Mouse (Mus musculus) c-Kit-positive CD71-positive TER-119-negative erythroid progenitor cells, embryonic 14.5 days (primary cell): ENCODE results near the gene Thtpa.

Experiments
- DNase-seq: peaks from one replicate; pipeline ENCODE4 v3.0.0-alpha.2; 2013; ENCODE audit warnings: low read depth

The Thtpa gene

DNA sequence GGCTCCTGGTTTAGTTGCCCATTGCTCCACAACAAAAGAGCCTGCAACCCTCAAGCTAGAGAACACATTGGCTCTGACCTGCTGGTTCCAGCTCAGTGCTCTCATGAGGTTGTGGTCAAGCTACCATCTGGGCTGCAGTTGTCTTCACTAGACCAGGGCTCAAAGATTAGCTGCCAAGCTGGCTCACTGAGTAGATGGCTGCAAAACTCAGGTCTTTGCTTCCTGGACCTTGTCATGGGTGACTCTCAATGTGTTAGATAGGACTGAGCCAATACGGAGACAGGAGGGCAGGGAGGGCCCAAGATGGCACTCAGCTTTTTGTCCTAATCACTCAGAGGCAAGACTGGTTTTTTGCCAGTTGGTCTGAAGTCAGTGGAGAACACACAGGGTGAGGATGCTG is 51.7 kb downstream of the Thtpa start:
- DNase-seq, result no peak

DNA sequence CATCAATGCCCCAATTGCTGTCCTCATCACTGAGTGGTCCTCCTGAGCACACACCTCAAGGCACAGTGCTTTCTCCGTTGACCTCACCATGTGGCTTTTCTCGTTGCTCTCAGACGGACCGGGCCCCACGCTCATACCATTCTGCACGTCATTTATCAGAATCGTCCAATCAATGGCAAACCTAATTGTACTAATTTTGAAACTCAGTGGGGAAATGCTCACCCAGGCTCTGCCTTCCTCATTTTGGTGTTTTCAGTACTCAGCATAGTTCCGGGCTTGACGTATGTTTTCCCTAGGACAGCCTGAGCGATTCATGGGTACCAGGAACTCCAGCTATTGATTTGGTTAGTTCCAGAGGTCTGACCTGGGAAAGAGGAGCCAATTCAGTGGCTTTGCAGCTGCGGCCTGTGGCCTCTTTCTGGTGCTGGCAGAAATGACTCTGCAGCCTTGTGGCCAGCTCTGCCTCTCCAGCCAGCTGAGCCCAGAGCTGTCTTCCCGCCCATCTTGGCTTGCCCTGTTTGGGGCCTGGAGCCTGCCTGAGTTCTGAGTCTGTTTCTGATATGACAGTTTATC is 52.3 kb downstream of the Thtpa start:
- DNase-seq, result no peak

DNA sequence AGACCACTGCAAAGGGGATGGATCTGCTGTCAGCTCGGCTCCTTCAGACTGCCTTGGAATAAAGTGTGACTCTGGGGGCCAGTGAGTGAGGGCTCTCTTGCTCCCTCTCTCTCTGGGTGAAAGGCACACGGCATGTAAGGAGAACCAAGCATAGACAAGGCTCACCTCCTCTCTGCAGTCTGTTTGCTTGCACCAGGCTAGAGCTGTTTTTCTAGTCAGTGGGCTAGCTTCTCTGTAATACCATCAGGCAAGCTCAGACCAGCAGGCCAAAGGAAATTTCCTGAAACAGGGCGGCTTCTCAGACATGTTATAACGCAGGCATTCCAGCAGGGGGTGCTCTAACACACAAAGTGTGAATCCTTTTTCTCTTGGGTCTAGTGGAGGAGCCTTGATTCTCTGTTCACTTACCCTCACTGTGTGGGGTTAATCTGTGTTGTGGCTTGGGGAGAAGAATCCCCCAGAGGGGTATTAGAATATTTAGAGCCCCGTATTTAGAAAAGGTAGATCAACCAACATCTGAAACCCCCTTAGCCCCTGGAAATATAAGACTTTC is 53.9 kb downstream of the Thtpa start:
- DNase-seq, result peak; percentile 23
